Mouse (Mus musculus): ENCODE data around the gene Cmtm2a. TPM values are rescaled to one million over a fixed set of nuclear protein-coding genes. Genes with fewer than 3 reads are reported as not detected.
A peak's percentile ranks its signal among the peaks of the same experiment; 100 is the strongest.
"Not testable (repeated sequence)": the region's sequence is repeated elsewhere in the genome, so short reads cannot be mapped to it uniquely, and the experiment has no call there.

Cmtm2a gene
- polyA plus RNA-seq (2015; fragmentation: Nextera tagmentation; extraction: Ambion mirVana), result not detected in 2 replicates

DNA sequence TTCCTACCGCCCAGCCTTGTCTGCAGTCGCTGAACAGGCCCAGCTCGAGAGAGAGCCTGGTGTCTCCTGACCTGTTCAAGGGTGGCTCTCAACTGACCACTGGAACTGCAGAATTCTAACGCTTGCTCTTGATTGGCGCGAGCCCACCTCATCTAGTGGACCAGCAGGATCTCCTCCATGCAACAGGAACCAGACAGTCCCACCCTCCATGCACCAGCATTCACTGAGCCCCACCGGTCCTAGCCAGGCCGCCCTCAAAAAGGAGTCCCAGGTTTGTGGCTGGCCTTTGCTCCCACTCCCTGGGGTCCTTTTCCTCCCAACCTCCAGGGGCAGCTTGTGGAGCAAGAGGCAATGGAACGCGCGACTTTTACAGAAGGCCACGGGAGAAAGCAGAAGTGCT, at the start of gene Cmtm2a:
TSS of gene Cmtm2a (minus strand) at position 101 of the 400 bp plus-strand sequence.
- not testable (repeated sequence) for H3K27me3 ChIP-seq; H3K36me3 ChIP-seq; H3K4me1 ChIP-seq (replicated peaks); H3K27ac ChIP-seq; H3K9ac ChIP-seq; DNase-seq; H3K4me3 ChIP-seq (replicated peaks); ATAC-seq (ENCODE audit: low read depth); H3K9me3 ChIP-seq (replicated peaks); H3K4me2 ChIP-seq
- 76% methylated on average over 12 of the region's 12 CpGs for WGBS (ENCODE audit: insufficient replicate concordance)

DNA sequence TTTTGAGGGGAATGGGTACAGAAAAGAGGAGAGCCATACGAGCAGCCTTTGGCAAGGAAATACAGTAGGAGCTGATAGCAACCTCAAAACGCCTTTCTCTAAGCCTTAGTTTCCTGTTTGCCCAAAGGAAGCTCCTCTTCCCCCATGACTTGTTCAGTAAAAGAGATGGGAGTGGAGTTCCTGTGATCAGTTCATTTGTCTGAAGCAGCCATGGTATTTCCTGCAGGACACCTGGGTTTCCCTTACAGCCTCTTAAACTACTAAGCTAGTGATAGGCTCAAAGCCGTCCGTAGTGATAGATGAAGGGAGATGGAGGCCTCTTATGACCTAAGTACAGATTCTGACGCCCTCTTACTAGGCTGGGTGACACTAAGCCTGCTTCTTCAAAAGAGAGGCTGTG, 49.4 kb upstream of the Cmtm2a start:
- WGBS (ENCODE audit: insufficient replicate concordance), result 43% methylated on average over 5 of the region's 5 CpGs
- H3K36me3 ChIP-seq, result peaks cover 9% of the 10 kb centered on the region; the same call in 1 of the 2 replicates
- H3K4me2 ChIP-seq, result no peak overlapping the region
- H3K27ac ChIP-seq, result no peak overlapping the region
- no peak overlapping the region for H3K9ac ChIP-seq
- ATAC-seq (ENCODE audit: low read depth) (no peak), DNase-seq (no peak)
- H3K9me3 ChIP-seq (replicated peaks), result no peaks in the 10 kb centered on the region
- peaks cover 13% of the 10 kb centered on the region for H3K27me3 ChIP-seq
- H3K4me3 ChIP-seq (replicated peaks), result no peak overlapping the region
- H3K4me1 ChIP-seq (replicated peaks), result peaks cover 40% of the 10 kb centered on the region

DNA sequence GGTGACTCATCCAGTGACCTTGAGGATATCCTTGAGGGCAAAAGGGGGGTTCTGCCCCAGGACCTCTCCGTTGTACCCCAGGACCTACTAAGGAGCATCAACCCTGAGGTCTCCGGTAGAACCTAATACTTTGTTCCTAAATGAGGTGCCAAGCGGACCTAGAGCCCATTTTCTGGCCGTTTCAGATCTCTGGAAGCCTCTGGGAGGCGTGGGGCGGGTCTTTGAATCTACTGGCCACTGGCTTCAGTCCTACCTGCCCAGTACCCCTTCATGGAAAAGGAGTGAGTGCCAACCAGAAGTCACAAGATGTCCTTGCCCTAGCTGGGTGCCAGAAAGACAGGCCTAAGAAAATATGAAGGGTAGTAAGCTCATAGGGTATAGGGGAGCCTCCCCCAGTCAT, 48.7 kb upstream of the Cmtm2a start:
- Histone ChIP-seq H3K36me3 (0 out of 2 replicates have a peak, but pooled peaks cover 7% of the 10 kb centered on the region), H3K9ac (no peak overlapping the region), H3K9me3 (replicated peaks) (no peaks in the 10 kb centered on the region), H3K27me3 (peaks cover 13% of the 10 kb centered on the region), H3K4me3 (replicated peaks) (peak overlapping the region; percentile 61), H3K27ac (no peak overlapping the region), H3K4me2 (peak overlapping the region; percentile 73), H3K4me1 (replicated peaks) (peaks cover 34% of the 10 kb centered on the region)
- 40% methylated on average over 6 of the region's 6 CpGs for WGBS (ENCODE audit: insufficient replicate concordance)
- ATAC-seq (ENCODE audit: low read depth), result no peak
- DNase-seq, result no peak

DNA sequence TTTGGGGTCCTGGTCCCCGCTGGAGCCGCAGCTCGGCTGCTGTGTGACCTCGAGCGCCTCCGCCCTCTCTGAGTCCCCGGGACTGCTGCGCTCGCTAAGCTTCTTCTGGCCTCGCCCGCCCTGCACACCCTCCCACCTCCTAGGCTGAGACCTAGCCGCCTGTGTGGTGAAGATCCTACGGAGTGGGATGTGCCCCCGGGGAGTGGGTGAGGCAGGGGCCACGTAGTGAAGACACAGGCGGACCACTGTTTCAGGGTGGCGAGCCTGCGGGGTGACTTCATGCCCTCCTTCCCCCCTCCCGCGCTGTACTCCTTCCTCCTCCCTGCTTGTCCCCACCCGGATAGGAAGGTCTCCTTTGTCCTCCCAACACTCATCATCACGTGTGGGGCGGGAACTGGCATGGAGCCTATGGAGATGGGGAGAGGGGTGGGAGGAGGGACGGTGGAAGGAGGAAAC, 48.2 kb upstream of the Cmtm2a start:
- DNase-seq (peak; percentile 11), ATAC-seq (ENCODE audit: low read depth) (peak; percentile 63)
- Histone ChIP-seq H3K9me3 (replicated peaks) (no peaks in the 10 kb centered on the region), H3K9ac (peak overlapping the region; percentile 69), H3K4me2 (peak overlapping the region; percentile 73), H3K36me3 (0 out of 2 replicates have a peak, but pooled peaks cover 4% of the 10 kb centered on the region), H3K27me3 (peaks cover 13% of the 10 kb centered on the region), H3K4me1 (replicated peaks) (peaks cover 34% of the 10 kb centered on the region), H3K4me3 (replicated peaks) (peak overlapping the region; percentile 61), H3K27ac (peak overlapping the region; percentile 70)
- WGBS (ENCODE audit: insufficient replicate concordance), result 2% methylated on average over 23 of the region's 24 CpGs

DNA sequence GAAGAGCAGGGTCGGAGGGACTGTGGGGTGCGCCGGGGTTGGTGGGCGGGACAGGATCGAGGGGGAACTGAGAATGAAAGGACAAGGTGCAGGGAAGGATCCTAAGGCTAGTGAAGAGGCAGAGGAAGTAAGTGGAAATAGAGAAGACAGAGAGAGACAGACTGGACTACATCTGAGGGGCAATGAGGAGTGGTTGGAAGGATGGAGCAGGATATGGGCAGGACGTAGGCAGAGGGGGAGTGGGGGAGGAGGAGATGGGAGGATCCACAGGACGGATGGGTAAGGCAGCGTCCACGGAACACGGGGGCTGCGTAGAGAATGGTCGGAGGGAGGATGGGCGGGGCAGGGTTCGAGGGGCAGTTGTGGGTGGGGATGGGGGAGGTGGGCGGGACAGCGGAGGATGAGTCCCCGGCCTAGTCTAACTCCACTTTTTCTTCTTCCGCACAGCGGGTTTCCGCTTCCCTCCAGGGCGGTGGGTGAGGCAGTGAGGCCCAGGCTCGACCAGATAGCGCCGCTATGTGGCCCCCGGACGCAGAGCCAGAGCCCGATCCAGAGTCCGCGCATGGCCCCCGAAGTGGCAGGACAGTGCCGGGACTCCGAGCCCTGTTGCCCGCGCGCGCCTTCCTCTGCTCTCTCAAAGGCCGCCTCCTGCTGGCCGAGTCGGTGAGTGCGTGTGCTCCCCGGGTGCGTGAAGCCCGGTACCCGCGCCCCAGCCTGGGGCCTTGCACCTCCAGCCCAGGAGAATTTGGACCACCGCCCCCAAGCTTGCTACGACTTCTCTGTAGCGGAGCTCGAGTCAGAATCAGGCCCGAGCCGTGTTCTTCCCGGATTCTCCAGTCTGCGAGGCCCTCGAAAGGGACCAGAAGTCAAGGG, 47.5 kb upstream of the Cmtm2a start:
- H3K9ac ChIP-seq, result peak overlapping the region; percentile 69
- DNase-seq, result peak; percentile 49

DNA sequence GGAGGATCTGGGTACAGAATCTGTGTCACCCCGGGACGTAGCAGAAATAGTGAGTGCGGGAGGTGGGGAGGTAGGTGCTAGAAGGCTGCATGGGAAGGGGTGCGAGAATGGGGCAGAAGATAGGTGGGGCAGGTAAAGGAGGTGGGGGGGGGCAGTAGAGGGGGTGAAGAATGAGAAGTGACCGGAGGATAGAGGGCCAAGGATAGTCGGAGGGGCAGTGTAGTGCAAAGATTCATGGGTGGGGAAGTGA, 46.9 kb upstream of the Cmtm2a start:
- peak overlapping the region; percentile 69 for H3K9ac ChIP-seq
- H3K9me3 ChIP-seq (replicated peaks), result no peaks in the 10 kb centered on the region
- no peaks in the 10 kb centered on the region for H3K36me3 ChIP-seq

More for the DNA sequence above, 47.5 kb upstream of the Cmtm2a start:
- Histone ChIP-seq H3K27ac (peak overlapping the region; percentile 70), H3K36me3 (0 out of 2 replicates have a peak, but pooled peaks cover 4% of the 10 kb centered on the region), H3K4me1 (replicated peaks) (peaks cover 34% of the 10 kb centered on the region), H3K9me3 (replicated peaks) (no peaks in the 10 kb centered on the region), H3K27me3 (peaks cover 13% of the 10 kb centered on the region), H3K4me3 (replicated peaks) (peak overlapping the region; percentile 61), H3K4me2 (peak overlapping the region; percentile 73)
- ATAC-seq (ENCODE audit: low read depth), result peak; percentile 69
- WGBS (ENCODE audit: insufficient replicate concordance), result under 1% methylated on average over 54 of the region's 54 CpGs

DNA sequence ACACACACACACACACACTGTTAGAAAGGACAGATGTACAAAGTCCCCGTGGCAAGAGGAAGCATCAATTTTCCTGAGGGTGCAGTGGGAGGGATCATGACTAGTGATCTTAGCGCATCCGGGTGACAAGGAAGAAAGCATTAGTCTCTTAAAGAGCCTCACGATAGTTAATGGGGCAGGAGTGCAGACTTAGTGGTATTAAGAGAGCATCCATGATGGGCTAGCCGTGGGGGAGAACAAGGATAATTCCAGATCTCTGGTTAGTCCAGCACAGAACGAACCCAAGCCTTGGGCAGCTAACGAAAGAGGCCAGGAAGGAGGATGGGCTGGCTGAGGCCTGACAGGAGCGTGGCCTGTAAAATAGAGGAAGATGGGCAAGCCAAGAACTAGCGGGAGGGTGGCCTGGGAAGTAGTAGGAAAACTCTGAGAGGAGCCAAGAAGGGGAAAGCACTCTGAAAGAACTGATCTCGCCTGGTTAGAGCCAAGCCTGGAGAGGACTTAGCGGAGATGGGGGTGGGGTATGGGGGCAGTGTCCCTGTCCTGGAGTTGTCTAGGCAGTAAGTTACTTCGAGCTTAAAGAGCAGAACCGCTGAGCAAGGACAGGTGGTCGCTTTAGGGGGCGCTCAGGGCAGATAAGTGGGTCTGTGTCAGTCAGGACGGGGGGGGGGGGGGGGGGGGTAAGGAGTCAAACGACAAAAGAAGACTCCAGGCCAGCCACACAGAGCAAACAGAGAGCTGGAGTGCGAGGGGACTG, 46.4 kb upstream of the Cmtm2a start, which contains the start of gene Cmtm3:
TSS of gene Cmtm3 (plus strand) at position 182 of the 754 bp plus-strand sequence.
- peak within 1 kb of the TSS; percentile 61 for H3K4me3 ChIP-seq (replicated peaks)
- ATAC-seq (ENCODE audit: low read depth) (no peak), DNase-seq (no peak)
- H3K9me3 ChIP-seq (replicated peaks), result no peaks in the 10 kb centered on the region
- 23% methylated on average over 18 of the region's 18 CpGs for WGBS (ENCODE audit: insufficient replicate concordance)
- H3K27me3 ChIP-seq, result peaks cover 13% of the 10 kb centered on the region
- peak within 1 kb of the TSS; percentile 69 for H3K9ac ChIP-seq
- H3K4me2 ChIP-seq, result peak within 1 kb of the TSS; percentile 73
- peaks cover 33% of the 10 kb centered on the region for H3K4me1 ChIP-seq (replicated peaks)
- H3K36me3 ChIP-seq, result no peaks in the 10 kb centered on the region
- H3K27ac ChIP-seq, result peak within 1 kb of the TSS; percentile 12; the same call in 1 of the 2 replicates

More for the DNA sequence above, 46.9 kb upstream of the Cmtm2a start:
- peak overlapping the region; percentile 73 for H3K4me2 ChIP-seq
- peak; percentile 5; the same call in 1 of the 2 replicates for ATAC-seq (ENCODE audit: low read depth)
- H3K4me3 ChIP-seq (replicated peaks), result peak overlapping the region; percentile 61
- peaks cover 13% of the 10 kb centered on the region for H3K27me3 ChIP-seq
- 7% methylated on average over 6 of the region's 6 CpGs for WGBS (ENCODE audit: insufficient replicate concordance)
- H3K4me1 ChIP-seq (replicated peaks), result peaks cover 34% of the 10 kb centered on the region
- H3K27ac ChIP-seq, result 0 out of 2 replicates have a peak overlapping the region, but pooled peaks have one; percentile 12
- no peak for DNase-seq

DNA sequence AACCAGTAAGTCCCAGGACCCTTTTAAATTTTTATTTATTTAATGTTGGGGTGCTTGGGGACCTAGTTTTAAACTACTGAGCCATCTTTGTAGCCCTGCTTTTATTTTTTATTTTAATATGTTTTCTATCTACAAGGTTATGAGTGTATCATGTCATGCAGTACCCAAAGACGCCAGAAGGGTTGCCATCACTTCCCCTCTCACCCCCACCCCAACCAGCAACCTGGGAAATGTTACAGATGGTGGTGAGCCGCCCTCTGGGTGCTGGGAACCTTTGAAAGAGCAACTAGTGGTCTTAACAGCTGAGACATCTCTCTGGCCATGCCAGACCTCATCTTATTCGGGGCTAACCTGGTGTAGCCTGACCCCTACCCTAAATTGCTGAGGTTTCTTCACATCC, 44.9 kb upstream of the Cmtm2a start:
- no peak for DNase-seq
- ATAC-seq (ENCODE audit: low read depth), result no peak
- no peak overlapping the region for H3K4me2 ChIP-seq

DNA sequence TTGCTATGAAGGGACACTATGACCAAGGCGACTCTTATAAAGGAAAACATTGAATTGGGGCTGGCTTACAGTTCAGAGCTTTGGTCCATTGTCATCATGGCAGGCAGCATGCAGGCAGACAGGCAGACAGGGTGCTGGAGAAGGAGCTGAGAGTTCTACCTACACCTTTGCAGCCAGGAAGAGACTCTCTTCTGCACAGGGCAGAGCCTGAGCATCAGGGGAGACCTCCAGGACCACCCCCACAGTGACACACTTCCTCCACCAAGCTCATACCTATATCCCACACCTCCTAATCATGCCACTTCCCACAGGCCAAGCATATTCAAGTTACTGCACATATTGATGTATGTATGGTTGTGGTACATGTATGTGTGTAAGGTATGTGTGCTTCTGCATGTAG, 43.8 kb upstream of the Cmtm2a start:
- ATAC-seq (ENCODE audit: low read depth) (no peak), DNase-seq (no peak)

More for the DNA sequence above, 44.9 kb upstream of the Cmtm2a start:
- WGBS (ENCODE audit: insufficient replicate concordance), result 36% methylated on average over 3 of the region's 3 CpGs
- Histone ChIP-seq H3K4me3 (replicated peaks) (no peak overlapping the region), H3K36me3 (no peaks in the 10 kb centered on the region), H3K9me3 (replicated peaks) (no peaks in the 10 kb centered on the region), H3K27me3 (peaks cover 13% of the 10 kb centered on the region), H3K9ac (no peak overlapping the region), H3K27ac (no peak overlapping the region), H3K4me1 (replicated peaks) (peaks cover 40% of the 10 kb centered on the region)

DNA sequence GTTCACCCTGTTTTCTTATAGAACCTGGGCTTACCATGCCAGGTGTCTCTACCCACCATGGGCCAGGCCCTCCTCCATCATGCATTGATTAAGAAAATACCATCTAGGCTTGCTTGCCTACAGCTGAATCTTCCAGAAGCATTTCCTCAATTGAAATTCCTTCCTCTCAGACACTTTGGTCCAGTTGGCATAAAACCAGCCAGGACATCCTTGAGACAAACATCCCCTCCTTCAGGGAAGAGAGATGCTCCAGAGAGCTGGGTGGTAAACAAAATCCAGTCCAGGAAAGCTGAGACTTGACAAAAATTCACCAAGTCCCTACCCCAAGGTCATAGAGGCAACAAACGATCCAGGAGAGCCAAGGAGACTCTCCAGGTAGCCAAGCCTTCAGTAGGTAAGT, 41.2 kb upstream of the Cmtm2a start:
- no peak overlapping the region for H3K9ac ChIP-seq
- 79% methylated on average over 1 of the region's 1 CpGs for WGBS (ENCODE audit: insufficient replicate concordance)
- H3K4me1 ChIP-seq (replicated peaks), result peaks cover 20% of the 10 kb centered on the region
- H3K27me3 ChIP-seq, result no peaks in the 10 kb centered on the region
- H3K9me3 ChIP-seq (replicated peaks), result no peaks in the 10 kb centered on the region
- H3K4me2 ChIP-seq, result no peak overlapping the region
- H3K36me3 ChIP-seq, result no peaks in the 10 kb centered on the region
- no peak overlapping the region for H3K4me3 ChIP-seq (replicated peaks)
- no peak overlapping the region for H3K27ac ChIP-seq
- no peak for ATAC-seq (ENCODE audit: low read depth)
- no peak for DNase-seq

More for the DNA sequence above, 43.8 kb upstream of the Cmtm2a start:
- WGBS (ENCODE audit: insufficient replicate concordance), result 61% methylated on average over 1 of the region's 1 CpGs
- H3K4me2 ChIP-seq, result no peak overlapping the region
- H3K9me3 ChIP-seq (replicated peaks), result no peaks in the 10 kb centered on the region
- no peaks in the 10 kb centered on the region for H3K36me3 ChIP-seq
- H3K27me3 ChIP-seq, result peaks cover 13% of the 10 kb centered on the region
- H3K4me1 ChIP-seq (replicated peaks), result peaks cover 42% of the 10 kb centered on the region
- H3K9ac ChIP-seq, result no peak overlapping the region
- H3K27ac ChIP-seq, result no peak overlapping the region
- no peak overlapping the region for H3K4me3 ChIP-seq (replicated peaks)

DNA sequence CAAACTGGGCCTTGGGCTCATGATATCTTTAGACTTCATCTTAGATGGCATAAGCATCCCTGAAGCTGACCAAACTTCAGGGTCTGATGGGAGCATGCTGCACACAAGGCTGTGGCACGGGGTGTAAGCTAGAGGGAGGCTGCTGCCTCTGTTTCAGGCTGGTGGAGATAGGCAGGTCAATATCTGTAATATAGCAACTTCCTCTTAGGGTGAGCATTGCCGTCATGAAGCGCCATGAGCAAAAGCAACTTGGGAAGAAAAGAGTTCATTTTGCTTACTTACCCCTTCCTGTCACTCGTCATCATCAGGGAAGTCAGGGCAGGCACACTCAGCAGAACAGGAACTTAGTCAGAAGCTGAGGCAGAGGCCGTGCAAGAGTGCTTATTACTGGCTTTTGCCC, 40.8 kb upstream of the Cmtm2a start:
- DNase-seq (no peak), ATAC-seq (ENCODE audit: low read depth) (peak; percentile 56)
- Histone ChIP-seq H3K36me3 (no peaks in the 10 kb centered on the region), H3K27ac (no peak overlapping the region), H3K27me3 (no peaks in the 10 kb centered on the region), H3K4me2 (no peak overlapping the region), H3K4me3 (replicated peaks) (no peak overlapping the region), H3K9ac (no peak overlapping the region), H3K4me1 (replicated peaks) (peaks cover 18% of the 10 kb centered on the region), H3K9me3 (replicated peaks) (no peaks in the 10 kb centered on the region)
- whole genome bisulfite sequencing (ENCODE audit: insufficient replicate concordance), result 13% methylated on average over 5 of the region's 5 CpGs
